Mouse (Mus musculus): Measurements from ENCODE around the gene 1700020A23Rik. TPM values are rescaled to one million over a fixed set of nuclear protein-coding genes. Genes with fewer than 3 reads are reported as not detected.

Gene 1700020A23Rik
- total RNA-seq, 2 experiments from 2014 or later = not detected

GRCm38 (mm10) chr2:130411558-130412495, 6.8 kb downstream of the 1700020A23Rik start:
- peak; percentile 84 to 88 for DNase-seq (ENCODE audit: low spot score in 2 of 2)

GRCm38 (mm10) chr2:130412775-130413174, 7.7 kb downstream of the 1700020A23Rik start:
- DNase-seq (ENCODE audit: low spot score in 2 of 2) = no peak

- no peak for DNase-seq (ENCODE audit: low spot score in 2 of 2)
Measured at GRCm38 (mm10) chr2:130414094-130414856, 9.2 kb downstream of the 1700020A23Rik start.

- no peak for DNase-seq (ENCODE audit: low spot score in 2 of 2)
Measured at GRCm38 (mm10) chr2:130421781-130422620, 16.9 kb downstream of the 1700020A23Rik start.

GRCm38 (mm10) chr2:130423397-130424125, 18.5 kb downstream of the 1700020A23Rik start:
- peak; percentile 69 to 81 for DNase-seq (ENCODE audit: low spot score in 2 of 2)

GRCm38 (mm10) chr2:130424126-130424853, 19.2 kb downstream of the 1700020A23Rik start, which contains the start of the genes Vps16 and Pced1a:
Gene Vps16, plus strand, starts transcription at chr2:130424339.
Gene Pced1a, minus strand, starts transcription at chr2:130424701.
- peak; percentile 86 to 96 for DNase-seq (ENCODE audit: low spot score in 2 of 2)

- DNase-seq (ENCODE audit: low spot score in 2 of 2) = no peak
Measured at GRCm38 (mm10) chr2:130425112-130425511, 20.1 kb downstream of the 1700020A23Rik start.

GRCm38 (mm10) chr2:130429851-130430250, 24.8 kb downstream of the 1700020A23Rik start:
- DNase-seq (ENCODE audit: low spot score in 2 of 2) = no peak

GRCm38 (mm10) chr2:130430484-130430883, 25.4 kb downstream of the 1700020A23Rik start:
- no peak for DNase-seq (ENCODE audit: low spot score in 2 of 2)

GRCm38 (mm10) chr2:130432157-130432556, 27.1 kb downstream of the 1700020A23Rik start:
- no peak for DNase-seq (ENCODE audit: low spot score in 2 of 2)

GRCm38 (mm10) chr2:130433152-130433551, 28.1 kb downstream of the 1700020A23Rik start:
- DNase-seq (ENCODE audit: low spot score in 2 of 2) = no peak

GRCm38 (mm10) chr2:130436769-130437168, 31.7 kb downstream of the 1700020A23Rik start:
- DNase-seq (ENCODE audit: low spot score in 2 of 2) = no peak

GRCm38 (mm10) chr2:130438861-130439260, 33.8 kb downstream of the 1700020A23Rik start:
- no peak for DNase-seq (ENCODE audit: low spot score in 2 of 2)

- no peak for DNase-seq (ENCODE audit: low spot score in 2 of 2)
Measured at GRCm38 (mm10) chr2:130439840-130440480, 34.9 kb downstream of the 1700020A23Rik start.

GRCm38 (mm10) chr2:130442162-130442561, 37.1 kb downstream of the 1700020A23Rik start:
- DNase-seq (ENCODE audit: low spot score in 2 of 2) = no peak

GRCm38 (mm10) chr2:130448449-130448848, 43.4 kb downstream of the 1700020A23Rik start:
- DNase-seq (ENCODE audit: low spot score in 2 of 2) = no peak

- DNase-seq (ENCODE audit: low spot score in 2 of 2) = no peak
Measured at GRCm38 (mm10) chr2:130449021-130449793, 44.1 kb downstream of the 1700020A23Rik start.

GRCm38 (mm10) chr2:130449794-130450433, 44.9 kb downstream of the 1700020A23Rik start, which contains the start of gene Ptpra:
Gene Ptpra, plus strand, starts transcription at chr2:130450278.
- DNase-seq (ENCODE audit: low spot score in 2 of 2) = peak; percentile 84 to 92
